Mouse (Mus musculus) heart, embryonic 12.5 days (tissue): Measurements from ENCODE around the gene Ctnnbip1. TPM values are rescaled to one million over a fixed set of nuclear protein-coding genes. Genes with fewer than 3 reads are reported as not detected.

ENCODE experiments used
- ATAC-seq: fragments of 200-750 bp; cut with Nextera tagmentation; 2 replicates; pipeline ENCODE4 v1.8.0; 2017; ENCODE audit warnings: moderate TSS enrichment, moderate library complexity; ENCODE audit not compliant: insufficient number of reproducible peaks, low FRiP score
- H3K27ac ChIP-seq: fragments of 300-500 bp; sonication (generic); 2 replicates; pipeline ENCODE4 v1.5.1; 2016; ENCODE audit warnings: mild to moderate bottlenecking, moderate library complexity; ENCODE audit not compliant: poor library complexity, severe bottlenecking
- H3K27me3 ChIP-seq: fragments of 300-500 bp; sonication (generic); replicated peaks from 2 replicates; pipeline ENCODE4 v1.6.1; 2016; ENCODE audit warnings: mild to moderate bottlenecking, moderate library complexity
- H3K36me3 ChIP-seq: fragments of 300-500 bp; sonication (generic); 2 replicates; pipeline ENCODE4 v1.6.1; 2016; ENCODE audit warnings: mild to moderate bottlenecking, moderate library complexity
- H3K4me1 ChIP-seq: fragments of 300-500 bp; sonication (generic); replicated peaks from 2 replicates; pipeline ENCODE4 v1.6.1; 2016; ENCODE audit warnings: mild to moderate bottlenecking
- H3K4me2 ChIP-seq: fragments of 300-500 bp; sonication (generic); 2 replicates; pipeline ENCODE4 v1.6.1; 2016; ENCODE audit warnings: mild to moderate bottlenecking, moderate library complexity
- H3K4me3 ChIP-seq: fragments of 300-500 bp; sonication (generic); 2 replicates; pipeline ENCODE4 v1.5.1; 2016; ENCODE audit warnings: mild to moderate bottlenecking
- H3K9ac ChIP-seq: fragments of 300-500 bp; sonication (generic); 2 replicates; pipeline ENCODE4 v1.6.1; 2016; ENCODE audit warnings: mild to moderate bottlenecking, moderate library complexity
- H3K9me3 ChIP-seq: fragments of 300-500 bp; sonication (generic); replicated peaks from 2 replicates; pipeline ENCODE4 v1.6.1; 2016; ENCODE audit warnings: mild to moderate bottlenecking, moderate library complexity
- WGBS: fragments of 180-500 bp; shearing (Covaris S2); methylation state at CpG from one replicate; pipeline ENCODE4 v1.1.7; 2016; 5-methylcytosine and 5-hydroxymethylcytosine counted together
- polyA plus RNA-seq: library from polyadenylated mRNA; unstranded; fragments of >200 nt; fragmentation: Nextera tagmentation; extraction: Ambion mirVana; gene quantifications from 2 replicates; pipeline ENCODE4 v1.2.1, GENCODE M21; 2016

Ctnnbip1 gene
- polyA plus RNA-seq, 1 experiment from 2014 or later: 38.5 TPM

GRCm38 (mm10) chr4:149546797-149547444 is 28.9 kb downstream of the Ctnnbip1 start:
- no peak overlapping the region for H3K4me2 ChIP-seq
- no peaks in the 10 kb centered on the region for H3K9me3 ChIP-seq
- H3K9ac ChIP-seq: no peak overlapping the region
- H3K27me3 ChIP-seq: no peaks in the 10 kb centered on the region
- H3K36me3 ChIP-seq: peaks cover 27% of the 10 kb centered on the region
- 84% methylated on average over 9 of the region's 9 CpGs for WGBS
- H3K4me3 ChIP-seq: no peak overlapping the region
- no peak overlapping the region for H3K27ac ChIP-seq
- ATAC-seq: no peak
- H3K4me1 ChIP-seq: peaks cover 7% of the 10 kb centered on the region

DNA sequence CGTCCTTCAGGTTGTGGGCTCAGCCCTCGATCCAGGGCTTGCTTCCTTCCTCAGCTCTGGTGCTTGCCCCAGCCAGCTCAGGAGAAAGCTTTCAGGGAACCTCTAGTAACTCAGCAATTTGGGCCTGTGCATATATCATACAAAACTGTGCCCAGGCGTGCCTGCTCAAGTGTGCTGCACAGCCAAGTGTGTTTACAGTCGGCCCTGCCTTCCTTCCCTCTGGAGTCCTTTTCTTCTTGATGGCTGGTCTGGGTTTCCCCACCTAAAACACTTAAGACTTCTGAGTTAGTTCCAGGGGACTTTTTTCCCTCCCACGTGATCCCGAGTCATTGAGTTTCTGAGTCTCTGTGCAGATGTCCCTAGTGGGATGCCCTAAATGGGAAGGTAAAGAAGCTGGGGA is 29.5 kb downstream of the Ctnnbip1 start:
- ATAC-seq: no peak
- Histone ChIP-seq H3K9me3 (no peaks in the 10 kb centered on the region), H3K27me3 (no peaks in the 10 kb centered on the region), H3K4me3 (no peak overlapping the region), H3K4me1 (peaks cover 5% of the 10 kb centered on the region), H3K4me2 (no peak overlapping the region), H3K9ac (no peak overlapping the region), H3K27ac (no peak overlapping the region), H3K36me3 (peaks cover 27% of the 10 kb centered on the region)
- WGBS: 79% methylated on average over 6 of the region's 6 CpGs

GRCm38 (mm10) chr4:149549221-149549925 is 31.3 kb downstream of the Ctnnbip1 start:
- H3K36me3 ChIP-seq: peaks cover 27% of the 10 kb centered on the region
- no peak overlapping the region for H3K27ac ChIP-seq
- H3K9me3 ChIP-seq: no peaks in the 10 kb centered on the region
- H3K27me3 ChIP-seq: no peaks in the 10 kb centered on the region
- 61% methylated on average over 9 of the region's 9 CpGs for WGBS
- ATAC-seq: peak; percentile 60
- H3K4me2 ChIP-seq: no peak overlapping the region
- no peak overlapping the region for H3K4me3 ChIP-seq
- no peak overlapping the region for H3K9ac ChIP-seq
- H3K4me1 ChIP-seq: peaks cover 6% of the 10 kb centered on the region

DNA sequence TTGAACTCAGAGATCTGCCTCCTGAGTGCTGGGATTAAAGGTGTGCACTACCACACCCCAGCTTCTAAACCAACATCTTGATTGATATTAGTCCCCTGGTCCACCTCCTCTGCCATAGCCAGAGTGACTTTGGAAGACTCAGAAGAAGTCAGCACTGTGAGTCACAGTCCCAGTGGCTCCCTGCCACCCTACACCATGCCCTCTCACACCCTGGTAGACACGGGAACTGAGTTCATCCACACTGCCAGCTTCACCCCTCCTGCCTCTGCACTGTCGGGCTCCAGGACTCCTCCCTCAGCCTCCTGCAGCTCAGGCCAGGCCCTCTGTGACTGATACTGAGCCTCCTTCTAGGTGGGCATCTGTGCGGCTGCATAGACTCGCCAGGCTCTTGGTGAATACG is 32.8 kb downstream of the Ctnnbip1 start:
- Histone ChIP-seq H3K4me2 (no peak overlapping the region), H3K4me3 (no peak overlapping the region), H3K4me1 (peaks cover 21% of the 10 kb centered on the region), H3K9me3 (no peaks in the 10 kb centered on the region), H3K27me3 (no peaks in the 10 kb centered on the region), H3K36me3 (peaks cover 20% of the 10 kb centered on the region), H3K9ac (no peak overlapping the region; the same call in 1 of the 2 replicates), H3K27ac (no peak overlapping the region)
- 66% methylated on average over 5 of the region's 5 CpGs for WGBS
- ATAC-seq: no peak

DNA sequence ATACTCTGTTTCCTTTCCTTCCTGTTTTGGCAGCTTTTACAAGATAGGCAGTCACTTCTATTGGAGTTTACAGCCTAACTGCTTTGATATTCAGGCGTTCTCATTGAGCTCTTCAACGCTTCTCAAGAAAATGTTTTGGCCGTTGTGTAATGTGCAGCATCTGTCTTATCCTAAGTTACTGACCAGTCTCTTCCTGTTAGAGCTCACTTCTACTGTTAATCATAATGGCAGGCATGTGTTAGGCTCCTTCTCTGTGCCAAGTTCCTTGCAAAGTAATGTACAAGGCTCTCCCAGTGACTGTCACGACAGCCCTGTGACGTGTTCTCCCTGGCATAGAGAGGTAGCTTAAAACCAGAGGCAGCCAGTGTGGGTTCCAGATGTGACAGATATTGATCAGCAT is 33.7 kb downstream of the Ctnnbip1 start:
- Histone ChIP-seq H3K9me3 (no peaks in the 10 kb centered on the region), H3K4me1 (peaks cover 26% of the 10 kb centered on the region), H3K27ac (no peak overlapping the region), H3K4me2 (no peak overlapping the region), H3K9ac (no peak overlapping the region), H3K4me3 (no peak overlapping the region), H3K27me3 (no peaks in the 10 kb centered on the region), H3K36me3 (peaks cover 11% of the 10 kb centered on the region)
- ATAC-seq: no peak
- 71% methylated on average over 5 of the region's 5 CpGs for WGBS

GRCm38 (mm10) chr4:149553834-149554233 is 35.8 kb downstream of the Ctnnbip1 start:
- WGBS: 68% methylated on average over 7 of the region's 7 CpGs
- no peak overlapping the region for H3K27ac ChIP-seq
- no peak overlapping the region for H3K4me3 ChIP-seq
- H3K9ac ChIP-seq: 0 out of 2 replicates have a peak overlapping the region, but pooled peaks have one; percentile 11
- no peak for ATAC-seq
- H3K4me1 ChIP-seq: peaks cover 43% of the 10 kb centered on the region
- no peaks in the 10 kb centered on the region; the same call in 1 of the 2 replicates for H3K36me3 ChIP-seq
- no peaks in the 10 kb centered on the region for H3K9me3 ChIP-seq
- no peaks in the 10 kb centered on the region for H3K27me3 ChIP-seq
- no peak overlapping the region for H3K4me2 ChIP-seq

- H3K4me3 ChIP-seq: no peak overlapping the region
- H3K4me1 ChIP-seq: peaks cover 44% of the 10 kb centered on the region
- no peak overlapping the region for H3K27ac ChIP-seq
- H3K9me3 ChIP-seq: no peaks in the 10 kb centered on the region
- no peak overlapping the region for H3K9ac ChIP-seq
- WGBS: 89% methylated on average over 4 of the region's 4 CpGs
- peaks cover 10% of the 10 kb centered on the region for H3K36me3 ChIP-seq
- H3K27me3 ChIP-seq: no peaks in the 10 kb centered on the region
- H3K4me2 ChIP-seq: no peak overlapping the region
- ATAC-seq: no peak
Observed at GRCm38 (mm10) chr4:149556111-149556510, 38.1 kb downstream of the Ctnnbip1 start.

DNA sequence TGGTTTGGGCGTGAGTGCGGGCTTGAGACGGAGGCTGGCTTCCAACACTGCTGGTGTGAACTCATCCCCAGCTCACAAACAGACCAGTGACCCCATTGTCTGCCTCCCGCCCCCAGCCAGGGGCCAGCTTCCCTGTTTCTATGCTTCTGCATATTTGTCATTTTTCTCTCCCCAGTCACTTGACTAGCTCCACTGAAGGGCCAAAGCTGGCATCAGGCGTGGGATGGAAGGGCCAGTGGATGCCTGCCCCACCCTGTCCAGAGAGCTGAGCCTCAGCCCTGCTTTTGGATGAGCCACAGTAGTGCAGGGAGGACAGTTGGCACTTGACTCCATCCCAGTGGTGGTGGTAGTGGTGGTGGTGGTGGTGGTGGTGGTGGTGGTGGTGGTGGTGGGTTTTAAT is 39.9 kb downstream of the Ctnnbip1 start:
- H3K9me3 ChIP-seq: no peaks in the 10 kb centered on the region
- H3K27me3 ChIP-seq: no peaks in the 10 kb centered on the region
- no peak overlapping the region; the same call in 1 of the 2 replicates for H3K4me2 ChIP-seq
- ATAC-seq: no peak
- H3K36me3 ChIP-seq: peaks cover 10% of the 10 kb centered on the region
- 75% methylated on average over 5 of the region's 5 CpGs for WGBS
- no peak overlapping the region for H3K4me3 ChIP-seq
- no peak overlapping the region for H3K27ac ChIP-seq
- H3K4me1 ChIP-seq: peaks cover 62% of the 10 kb centered on the region
- no peak overlapping the region for H3K9ac ChIP-seq

DNA sequence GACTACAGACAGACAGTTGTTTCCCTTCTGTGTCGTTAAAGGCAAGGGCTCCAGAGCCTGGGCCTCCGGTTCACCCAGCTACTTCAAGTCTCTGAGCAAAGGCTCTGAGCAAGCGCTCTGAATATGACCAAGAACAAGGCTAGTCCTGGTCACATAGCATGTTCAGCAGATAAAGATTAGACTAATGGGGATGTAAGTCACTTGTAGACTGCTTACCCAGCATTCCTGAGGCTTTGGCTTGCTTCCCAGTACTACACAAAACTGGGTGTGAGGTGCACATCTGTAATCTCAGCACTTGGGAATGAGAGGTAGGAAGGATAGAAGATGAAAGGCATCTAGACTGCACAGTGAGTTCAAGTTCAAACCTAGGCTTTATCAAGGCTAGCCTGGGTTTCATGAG is 40.4 kb downstream of the Ctnnbip1 start:
- no peaks in the 10 kb centered on the region for H3K9me3 ChIP-seq
- whole genome bisulfite sequencing: 53% methylated on average over 3 of the region's 3 CpGs
- 0 out of 2 replicates have a peak overlapping the region, but pooled peaks have one; percentile 2 for H3K27ac ChIP-seq
- peaks cover 10% of the 10 kb centered on the region for H3K36me3 ChIP-seq
- H3K9ac ChIP-seq: no peak overlapping the region
- no peak overlapping the region for H3K4me2 ChIP-seq
- ATAC-seq: no peak
- H3K4me1 ChIP-seq: peaks cover 67% of the 10 kb centered on the region
- no peak overlapping the region for H3K4me3 ChIP-seq
- no peaks in the 10 kb centered on the region for H3K27me3 ChIP-seq

DNA sequence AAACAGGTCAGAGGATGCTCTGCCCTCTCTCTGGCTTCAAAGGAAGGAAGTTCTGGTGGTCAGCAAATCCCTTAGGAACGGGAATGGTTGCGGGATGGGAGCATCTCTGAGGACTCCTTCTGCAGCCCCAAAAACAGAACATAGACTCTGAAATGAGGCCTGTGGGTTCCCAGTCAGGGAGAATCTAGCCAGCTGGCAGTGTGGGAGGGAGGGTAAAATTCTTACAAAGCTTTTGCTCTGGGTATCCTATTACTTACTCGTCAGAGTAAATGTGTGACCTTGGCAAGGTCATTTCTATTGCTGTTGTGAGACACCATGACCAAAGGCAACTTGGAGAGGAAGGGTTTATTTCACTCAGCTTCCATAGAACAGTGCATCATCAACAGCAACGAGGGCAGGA is 43.4 kb downstream of the Ctnnbip1 start:
- peaks cover 15% of the 10 kb centered on the region for H3K36me3 ChIP-seq
- peaks cover 66% of the 10 kb centered on the region for H3K4me1 ChIP-seq
- no peaks in the 10 kb centered on the region for H3K27me3 ChIP-seq
- 83% methylated on average over 4 of the region's 4 CpGs for WGBS
- ATAC-seq: no peak
- no peaks in the 10 kb centered on the region for H3K9me3 ChIP-seq
- H3K4me2 ChIP-seq: no peak overlapping the region
- H3K27ac ChIP-seq: no peak overlapping the region
- no peak overlapping the region for H3K4me3 ChIP-seq
- no peak overlapping the region for H3K9ac ChIP-seq

GRCm38 (mm10) chr4:149561986-149562904 is 44.2 kb downstream of the Ctnnbip1 start:
- H3K4me1 ChIP-seq: peaks cover 65% of the 10 kb centered on the region
- H3K27me3 ChIP-seq: no peaks in the 10 kb centered on the region
- peak overlapping the region; percentile 63 for H3K27ac ChIP-seq
- ATAC-seq: peak; percentile 53
- peak overlapping the region; percentile 27; the same call in 1 of the 2 replicates for H3K9ac ChIP-seq
- H3K4me3 ChIP-seq: no peak overlapping the region
- H3K9me3 ChIP-seq: no peaks in the 10 kb centered on the region
- H3K4me2 ChIP-seq: peak overlapping the region; percentile 44
- H3K36me3 ChIP-seq: peaks cover 15% of the 10 kb centered on the region
- WGBS: 45% methylated on average over 21 of the region's 21 CpGs
